Mouse (Mus musculus): ENCODE data around the gene Wipf2. TPM values are rescaled to one million over a fixed set of nuclear protein-coding genes. Genes with fewer than 3 reads are reported as not detected.
"Not testable (repeated sequence)": the region's sequence is repeated elsewhere in the genome, so short reads cannot be mapped to it uniquely, and the experiment has no call there.

Gene Wipf2
- total RNA-seq (2021) = 1 to 10 TPM; 6.1 to 6.6 TPM
- long read RNA-seq, experiment 1, partial matches to known transcripts = 0 of 1 reads
- long read RNA-seq, experiment 1, other reads (novel, unspliced or antisense) = 1 of 1 reads
- long read RNA-seq, experiment 2, partial matches to known transcripts = 0 of 2 reads
- long read RNA-seq, experiment 2, other reads (novel, unspliced or antisense) = 2 of 2 reads

GRCm38 (mm10) chr11:98863028-98863750, at the start of gene Wipf2:
Gene Wipf2 (plus strand): TSS chr11:98863638.
- peak within 1 kb of the TSS; percentile 89 for H3K27ac ChIP-seq
- peak within 1 kb of the TSS; percentile 86 for H3K4me3 ChIP-seq
- peak; percentile 80 for TF ChIP-seq CTCF (IDR thresholded peaks at IDR 0.05)
- peak; percentile 98 for DNase-seq
- intact Hi-C loops (cut with DNase I) = loop anchor here (5.0 kb wide), 1 partner anchor 104 kb away; no protein-coding TSS in a partner anchor

GRCm38 (mm10) chr11:98816706-98817239, 46.7 kb upstream of the Wipf2 start:
- Histone ChIP-seq H3K27ac (0 out of 2 replicates have a peak overlapping the region, but pooled peaks have one; percentile 5), H3K4me3 (no peak overlapping the region)
- intact Hi-C loops (cut with DNase I) = no loop called here
- no peak for TF ChIP-seq CTCF (IDR thresholded peaks at IDR 0.05)
- no peak for DNase-seq

DNA sequence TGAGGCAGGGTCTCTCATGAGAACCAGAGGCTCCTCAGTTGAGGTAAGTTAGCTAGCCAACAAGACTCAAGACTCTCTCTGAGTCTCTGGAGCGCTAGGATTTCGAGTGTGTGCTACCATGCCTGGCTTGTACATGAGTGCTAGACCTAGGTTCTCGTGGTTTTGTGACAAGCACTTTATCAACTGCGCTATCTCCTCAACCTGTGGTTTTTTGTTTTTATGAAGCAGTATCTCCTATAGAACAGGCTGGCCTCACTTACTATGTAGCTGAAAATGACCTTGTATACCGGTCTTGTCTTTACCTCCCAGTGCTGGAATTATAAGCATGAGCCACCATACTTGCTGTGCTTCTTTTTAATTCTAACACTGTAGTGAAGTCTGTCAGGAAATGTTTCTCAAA, 42.5 kb upstream of the Wipf2 start:
- no peak overlapping the region for H3K4me3 ChIP-seq
- TF ChIP-seq CTCF (IDR thresholded peaks at IDR 0.05) = no peak
- intact Hi-C loops (cut with DNase I) = no loop called here
- no peak overlapping the region for H3K27ac ChIP-seq
- no peak for DNase-seq

DNA sequence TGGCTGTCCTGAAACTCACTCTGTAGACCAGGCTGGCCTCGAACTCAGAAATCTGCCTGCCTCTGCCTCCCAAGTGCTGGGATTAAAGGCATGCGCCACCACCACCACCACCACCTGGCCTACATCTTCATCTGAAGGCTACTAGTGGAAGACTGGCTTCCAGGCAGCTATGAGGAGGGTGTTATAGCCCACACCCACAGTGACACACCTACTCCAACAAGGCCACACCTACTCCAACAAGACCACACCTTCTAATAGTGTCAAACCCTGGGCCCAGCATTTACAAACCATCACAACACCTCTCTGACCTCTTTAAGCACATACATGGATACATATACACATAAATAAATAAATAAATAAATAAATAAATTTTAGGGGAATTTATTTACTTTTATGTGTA, 37.4 kb upstream of the Wipf2 start:
- DNase-seq; H3K27ac ChIP-seq; H3K4me3 ChIP-seq; intact Hi-C loops (cut with DNase I): not testable (repeated sequence)

- H3K4me3 ChIP-seq = no peak overlapping the region
- DNase-seq = no peak
- H3K27ac ChIP-seq = no peak overlapping the region
- intact Hi-C loops (cut with DNase I) = loop anchor here (2.0 kb wide), 2 partner anchors 39 to 127 kb away; partner anchors contain the start of gene Csf3
- TF ChIP-seq CTCF (IDR thresholded peaks at IDR 0.05) = no peak
These were observed 35.6 kb upstream of the Wipf2 start for GRCm38 (mm10) chr11:98827877-98828276.

DNA sequence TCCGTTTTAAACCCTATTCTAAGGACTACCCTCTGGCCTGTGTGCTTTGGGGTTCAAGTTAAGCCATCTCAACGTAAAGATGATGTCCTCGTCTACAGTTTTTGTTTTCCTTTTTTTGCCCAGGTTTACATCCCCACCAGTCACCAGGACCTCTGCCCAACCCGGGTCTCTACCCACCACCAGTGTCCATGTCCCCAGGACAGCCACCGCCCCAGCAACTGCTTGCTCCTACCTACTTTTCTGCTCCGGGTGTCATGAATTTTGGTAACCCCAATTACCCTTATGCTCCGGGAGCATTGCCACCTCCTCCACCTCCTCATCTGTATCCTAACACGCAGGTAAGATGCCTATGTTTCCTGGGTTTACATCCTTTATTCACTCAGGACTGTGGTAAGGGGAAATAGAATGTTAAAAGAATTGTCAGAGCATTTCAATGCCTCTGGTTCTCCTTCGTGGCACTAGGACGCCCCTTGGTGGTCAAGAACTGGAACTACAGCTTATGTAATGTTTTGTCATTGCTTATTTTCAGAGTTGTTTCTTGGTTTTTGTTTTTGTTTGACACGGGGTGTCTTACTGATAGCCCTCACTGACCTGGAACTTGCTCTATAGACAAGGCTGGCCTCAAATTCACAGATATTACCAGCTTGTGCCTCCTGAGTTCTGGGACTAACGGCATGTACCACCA, 34.2 kb upstream of the Wipf2 start:
- TF ChIP-seq CTCF (IDR thresholded peaks at IDR 0.05) = peak; percentile 84
- intact Hi-C loops (cut with DNase I) = loop anchor here (2.0 kb wide), 2 partner anchors 40 to 128 kb away; partner anchors contain the start of gene Csf3
- DNase-seq = peak; percentile 43
- H3K27ac ChIP-seq = peak overlapping the region; percentile 79
- no peak overlapping the region for H3K4me3 ChIP-seq

DNA sequence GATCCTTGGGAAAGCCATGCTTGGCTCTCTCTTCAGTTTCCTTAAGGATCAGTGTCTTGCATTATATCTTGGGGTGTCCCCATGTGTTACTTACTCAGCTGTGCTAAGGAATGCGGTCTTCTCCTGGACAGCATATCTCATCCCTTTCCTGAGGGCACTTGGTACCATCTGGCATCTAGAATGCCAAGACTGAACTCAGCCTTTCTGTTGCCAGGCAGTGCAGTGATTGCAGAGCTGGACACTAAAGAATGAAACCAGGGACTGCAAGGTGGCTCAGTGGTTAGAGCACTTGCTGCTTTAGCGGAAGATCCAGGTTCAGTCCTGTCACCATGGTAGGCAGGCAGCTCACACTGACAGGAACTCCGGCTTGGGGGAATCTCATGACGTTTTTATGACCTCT, 33.6 kb upstream of the Wipf2 start:
- intact Hi-C loops (cut with DNase I) = loop anchor here (2.0 kb wide), 2 partner anchors 41 to 129 kb away; partner anchors contain the start of gene Csf3
- Histone ChIP-seq H3K4me3 (no peak overlapping the region), H3K27ac (peak overlapping the region; percentile 79)
- no peak for TF ChIP-seq CTCF (IDR thresholded peaks at IDR 0.05)
- DNase-seq = peak; percentile 28

DNA sequence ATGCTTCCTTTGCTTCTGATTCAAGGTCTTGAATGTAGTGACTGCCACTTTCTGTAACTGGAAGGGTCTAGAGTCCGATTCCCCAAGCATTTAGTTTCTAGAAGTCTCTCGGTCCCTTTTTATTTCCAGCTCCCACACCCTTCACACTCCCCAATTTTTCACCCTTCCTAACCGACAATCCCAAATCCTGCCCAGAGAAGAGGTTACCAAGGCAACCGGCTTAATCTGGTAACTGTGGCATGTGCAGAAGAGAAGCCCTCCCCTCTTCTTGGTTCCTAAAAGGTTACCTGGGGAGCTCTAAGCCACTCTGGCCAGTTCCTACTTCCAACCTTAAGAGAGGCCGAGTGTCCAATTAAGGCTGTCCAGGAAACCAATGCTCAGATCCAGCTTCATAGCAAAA, 28.1 kb upstream of the Wipf2 start:
- no peak for DNase-seq
- intact Hi-C loops (cut with DNase I) = no loop called here
- H3K4me3 ChIP-seq = no peak overlapping the region
- H3K27ac ChIP-seq = no peak overlapping the region
- no peak for TF ChIP-seq CTCF (IDR thresholded peaks at IDR 0.05)

GRCm38 (mm10) chr11:98835725-98836124, 27.7 kb upstream of the Wipf2 start:
- intact Hi-C loops (cut with DNase I) = no loop called here
- no peak overlapping the region for H3K4me3 ChIP-seq
- no peak for DNase-seq
- H3K27ac ChIP-seq = no peak overlapping the region
- no peak for TF ChIP-seq CTCF (IDR thresholded peaks at IDR 0.05)

GRCm38 (mm10) chr11:98836128-98836527, 27.3 kb upstream of the Wipf2 start:
- intact Hi-C loops (cut with DNase I) = no loop called here
- DNase-seq = no peak
- peak overlapping the region; percentile 91 for H3K4me3 ChIP-seq
- H3K27ac ChIP-seq = no peak overlapping the region
- no peak for TF ChIP-seq CTCF (IDR thresholded peaks at IDR 0.05)

- intact Hi-C loops (cut with DNase I) = no loop called here
- H3K27ac ChIP-seq = peak within 1 kb of the TSS; percentile 75
- peak; percentile 90 for DNase-seq
- no peak for TF ChIP-seq CTCF (IDR thresholded peaks at IDR 0.05)
- peak within 1 kb of the TSS; percentile 91 for H3K4me3 ChIP-seq
These were observed 26.7 kb upstream of the Wipf2 start, which contains the start of gene Rapgefl1 for GRCm38 (mm10) chr11:98836651-98837141. Gene Rapgefl1 (plus strand): TSS chr11:98836785.

- TF ChIP-seq CTCF (IDR thresholded peaks at IDR 0.05) = no peak
- Histone ChIP-seq H3K4me3 (peak overlapping the region; percentile 91), H3K27ac (peak overlapping the region; percentile 75; the same call in 1 of the 2 replicates)
- DNase-seq = peak; percentile 32
- intact Hi-C loops (cut with DNase I) = no loop called here
These were observed 26.2 kb upstream of the Wipf2 start for GRCm38 (mm10) chr11:98837231-98837704.

Measured in gastrocnemius, adult 2 months (tissue).